Mouse (Mus musculus): Measurements from ENCODE around the gene Ltk. TPM values are rescaled to one million over a fixed set of nuclear protein-coding genes. Genes with fewer than 3 reads are reported as not detected.

Ltk gene
- polyA plus RNA-seq, 1 experiment from 2014 or later, result 0.65 TPM

GRCm38 (mm10) chr2:119799181-119799960 lies 39.1 kb upstream of the Ltk start:
- H3K36me3 ChIP-seq, result no peaks in the 10 kb centered on the region
- H3K4me3 ChIP-seq (replicated peaks), result peak overlapping the region; percentile 80
- H3K4me1 ChIP-seq (replicated peaks), result peaks cover 41% of the 10 kb centered on the region
- peak overlapping the region; percentile 14; the same call in 1 of the 2 replicates for H3K27ac ChIP-seq
- peak overlapping the region; percentile 97 for H3K4me2 ChIP-seq (replicated peaks)
- WGBS, result under 1% methylated on average over 55 of the region's 89 CpGs
- peaks cover 40% of the 10 kb centered on the region for H3K27me3 ChIP-seq
- H3K9me3 ChIP-seq, result no peaks in the 10 kb centered on the region
- H3K9ac ChIP-seq (replicated peaks), result peak overlapping the region; percentile 87
- ATAC-seq, result peak; percentile 69

GRCm38 (mm10) chr2:119798246-119798927 lies 38.2 kb upstream of the Ltk start:
- WGBS, result 9% methylated on average over 13 of the region's 13 CpGs
- peaks cover 39% of the 10 kb centered on the region for H3K27me3 ChIP-seq
- no peak for ATAC-seq
- peaks cover 31% of the 10 kb centered on the region for H3K4me1 ChIP-seq (replicated peaks)
- H3K9me3 ChIP-seq, result no peaks in the 10 kb centered on the region
- peak overlapping the region; percentile 97; the same call in 1 of the 2 replicates for H3K4me2 ChIP-seq (replicated peaks)
- H3K9ac ChIP-seq (replicated peaks), result no peak overlapping the region
- no peaks in the 10 kb centered on the region for H3K36me3 ChIP-seq
- H3K27ac ChIP-seq, result no peak overlapping the region
- H3K4me3 ChIP-seq (replicated peaks), result no peak overlapping the region; the same call in 1 of the 2 replicates

GRCm38 (mm10) chr2:119797279-119797783 lies 37.1 kb upstream of the Ltk start, which contains the start of gene Tyro3:
TSS of gene Tyro3 (plus strand) at chr2:119797733.
- no peak within 1 kb of the TSS for H3K27ac ChIP-seq
- H3K4me3 ChIP-seq (replicated peaks), result no peak within 1 kb of the TSS
- H3K9me3 ChIP-seq, result no peaks in the 10 kb centered on the region
- WGBS, result 62% methylated on average over 5 of the region's 5 CpGs
- no peak for ATAC-seq
- peaks cover 39% of the 10 kb centered on the region for H3K27me3 ChIP-seq
- H3K4me2 ChIP-seq (replicated peaks), result no peak within 1 kb of the TSS
- H3K9ac ChIP-seq (replicated peaks), result no peak within 1 kb of the TSS
- H3K4me1 ChIP-seq (replicated peaks), result peaks cover 20% of the 10 kb centered on the region
- H3K36me3 ChIP-seq, result no peaks in the 10 kb centered on the region

- no peak overlapping the region for H3K4me2 ChIP-seq (replicated peaks)
- no peak overlapping the region for H3K9ac ChIP-seq (replicated peaks)
- no peak for ATAC-seq
- H3K4me1 ChIP-seq (replicated peaks), result peaks cover 13% of the 10 kb centered on the region
- no peak overlapping the region for H3K4me3 ChIP-seq (replicated peaks)
- 85% methylated on average over 2 of the region's 2 CpGs for WGBS
- no peaks in the 10 kb centered on the region for H3K9me3 ChIP-seq
- H3K36me3 ChIP-seq, result no peaks in the 10 kb centered on the region; the same call in 1 of the 2 replicates
- H3K27ac ChIP-seq, result no peak overlapping the region
- H3K27me3 ChIP-seq, result peaks cover 10% of the 10 kb centered on the region; the same call in 1 of the 2 replicates
Observed at GRCm38 (mm10) chr2:119789996-119790395, 29.8 kb upstream of the Ltk start.

DNA sequence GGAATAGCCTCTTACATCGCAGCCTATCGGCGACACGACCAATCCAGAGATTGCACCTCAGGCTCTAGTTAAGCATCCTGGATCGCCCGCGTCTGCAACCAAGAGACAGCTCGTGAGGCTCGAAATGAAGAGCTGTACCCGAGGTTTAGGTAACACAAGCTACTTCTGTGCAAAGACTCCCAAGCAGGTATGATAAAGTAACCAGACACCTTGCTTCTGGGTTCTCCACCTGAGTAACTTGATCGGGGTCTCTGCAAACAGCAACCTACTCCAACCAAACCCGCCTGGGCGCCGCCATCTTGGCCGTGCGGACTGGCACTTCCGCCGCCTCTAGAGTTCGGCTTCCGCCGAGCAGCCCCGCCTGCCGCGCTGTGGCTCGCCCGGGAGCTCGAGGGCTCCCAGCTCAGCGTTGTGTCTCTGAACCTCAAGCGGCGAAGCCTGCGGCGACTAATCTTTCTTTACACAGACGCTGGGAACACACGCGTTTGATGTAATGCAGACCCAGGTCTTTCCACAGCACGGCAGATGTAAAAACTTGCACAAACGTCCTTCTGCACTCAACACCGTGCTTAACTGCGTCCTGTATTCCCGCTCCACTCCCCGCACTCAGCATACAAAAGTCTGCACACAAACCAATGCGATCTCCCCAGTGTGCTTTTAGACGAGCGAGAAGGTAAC lies 27.1 kb upstream of the Ltk start, which contains the start of gene Rpap1:
Gene Rpap1, minus strand, starts transcription at position 332 of the 678 bp plus-strand sequence.
- Histone ChIP-seq H3K4me3 (replicated peaks) (peak within 1 kb of the TSS; percentile 51), H3K9ac (replicated peaks) (peak within 1 kb of the TSS; percentile 58), H3K4me1 (replicated peaks) (peaks cover 13% of the 10 kb centered on the region), H3K27ac (peak within 1 kb of the TSS; percentile 82), H3K36me3 (peaks cover 13% of the 10 kb centered on the region), H3K27me3 (0 out of 2 replicates have a peak, but pooled peaks cover 5% of the 10 kb centered on the region), H3K4me2 (replicated peaks) (peak within 1 kb of the TSS; percentile 71), H3K9me3 (no peaks in the 10 kb centered on the region)
- WGBS, result under 1% methylated on average over 44 of the region's 44 CpGs
- peak; percentile 98 for ATAC-seq

DNA sequence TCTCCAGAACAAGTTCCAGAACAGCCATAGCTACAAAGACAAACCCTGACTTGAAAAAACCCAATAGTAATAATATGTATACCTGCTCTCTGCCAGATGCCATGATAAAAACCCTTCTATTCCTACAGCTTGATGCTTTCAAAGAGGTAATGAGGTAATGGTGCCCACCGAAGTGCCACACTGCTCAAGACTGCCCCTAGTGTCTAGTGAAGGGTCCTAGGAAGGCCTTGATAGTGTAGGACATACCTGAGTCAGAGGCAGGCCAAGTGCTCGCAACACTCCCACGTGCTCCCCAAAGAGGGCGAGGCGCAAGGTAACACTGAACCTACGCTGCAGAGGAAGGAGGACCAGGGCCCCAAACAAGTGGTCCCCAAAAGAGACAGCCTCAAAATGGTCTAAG lies 7.0 kb upstream of the Ltk start:
- H3K4me1 ChIP-seq (replicated peaks), result no peaks in the 10 kb centered on the region
- ATAC-seq, result no peak
- no peak overlapping the region for H3K9ac ChIP-seq (replicated peaks)
- 95% methylated on average over 6 of the region's 6 CpGs for WGBS
- no peak overlapping the region for H3K4me2 ChIP-seq (replicated peaks)
- H3K4me3 ChIP-seq (replicated peaks), result no peak overlapping the region
- 0 out of 2 replicates have a peak, but pooled peaks cover 4% of the 10 kb centered on the region for H3K27me3 ChIP-seq
- peaks cover 77% of the 10 kb centered on the region for H3K36me3 ChIP-seq
- H3K27ac ChIP-seq, result no peak overlapping the region
- H3K9me3 ChIP-seq, result no peaks in the 10 kb centered on the region

- Histone ChIP-seq H3K4me1 (replicated peaks) (0 out of 2 replicates have a peak, but pooled peaks cover under 1% of the 10 kb centered on the region), H3K4me2 (replicated peaks) (no peak overlapping the region), H3K36me3 (peaks cover 44% of the 10 kb centered on the region), H3K9ac (replicated peaks) (no peak overlapping the region), H3K27ac (no peak overlapping the region), H3K9me3 (no peaks in the 10 kb centered on the region), H3K4me3 (replicated peaks) (no peak overlapping the region), H3K27me3 (peaks cover 34% of the 10 kb centered on the region)
- no peak for ATAC-seq
- 79% methylated on average over 4 of the region's 4 CpGs for WGBS
Observed at GRCm38 (mm10) chr2:119763924-119764323, 3.7 kb upstream of the Ltk start.

- Histone ChIP-seq H3K9ac (replicated peaks) (no peak overlapping the region), H3K4me3 (replicated peaks) (no peak overlapping the region), H3K9me3 (no peaks in the 10 kb centered on the region), H3K36me3 (peaks cover 32% of the 10 kb centered on the region), H3K27me3 (peaks cover 51% of the 10 kb centered on the region), H3K4me1 (replicated peaks) (peaks cover 16% of the 10 kb centered on the region), H3K4me2 (replicated peaks) (no peak overlapping the region), H3K27ac (no peak overlapping the region)
- WGBS, result 73% methylated on average over 1 of the region's 1 CpGs
- ATAC-seq, result no peak
Observed at GRCm38 (mm10) chr2:119762276-119762675, 2.0 kb upstream of the Ltk start.

- Histone ChIP-seq H3K4me1 (replicated peaks) (peaks cover 16% of the 10 kb centered on the region), H3K27ac (no peak overlapping the region), H3K9me3 (no peaks in the 10 kb centered on the region), H3K9ac (replicated peaks) (peak overlapping the region; percentile 73), H3K27me3 (peaks cover 67% of the 10 kb centered on the region), H3K4me2 (replicated peaks) (peak overlapping the region; percentile 98), H3K4me3 (replicated peaks) (peak overlapping the region; percentile 68), H3K36me3 (peaks cover 10% of the 10 kb centered on the region)
- ATAC-seq, result peak; percentile 48
- 8% methylated on average over 44 of the region's 44 CpGs for WGBS
Observed at GRCm38 (mm10) chr2:119758844-119759835, 1.1 kb downstream of the Ltk start.

GRCm38 (mm10) chr2:119758101-119758843 lies 2.0 kb downstream of the Ltk start:
- no peak overlapping the region for H3K27ac ChIP-seq
- H3K4me1 ChIP-seq (replicated peaks), result peaks cover 16% of the 10 kb centered on the region
- no peaks in the 10 kb centered on the region for H3K9me3 ChIP-seq
- H3K36me3 ChIP-seq, result peaks cover 1% of the 10 kb centered on the region; the same call in 1 of the 2 replicates
- H3K4me2 ChIP-seq (replicated peaks), result peak overlapping the region; percentile 98
- peak overlapping the region; percentile 68 for H3K4me3 ChIP-seq (replicated peaks)
- H3K9ac ChIP-seq (replicated peaks), result peak overlapping the region; percentile 73
- WGBS, result under 1% methylated on average over 61 of the region's 77 CpGs
- peak; percentile 73 for ATAC-seq
- H3K27me3 ChIP-seq, result peaks cover 67% of the 10 kb centered on the region

Data from midbrain, embryonic 13.5 days (tissue).